Mouse (Mus musculus) stomach, postnatal 0 days (tissue): ENCODE measurements at regions not wholly inside any gene's neighbourhood (a gene's known extent, or its start where the extent isn't known, plus 50 kb on each side); places are given as distances from the start of the nearest gene placed in this dataset.

Experiments
- ATAC-seq: fragments of 200-750 bp; cut with Nextera tagmentation; 2 replicates; pipeline ENCODE4 v1.8.0; 2017; ENCODE audit not compliant: low FRiP score, low TSS enrichment
- DNase-seq: peaks from one replicate; pipeline ENCODE4 v3.0.0-alpha.2; 2016; ENCODE audit warnings: low spot score
- H3K27ac ChIP-seq: fragments of 300-500 bp; sonication (generic); replicated peaks from 2 replicates; pipeline ENCODE4 v1.5.1; 2014; ENCODE audit warnings: mild to moderate bottlenecking, control low read depth
- H3K27me3 ChIP-seq: fragments of 300-500 bp; sonication (generic); 2 replicates; pipeline ENCODE4 v1.6.1; 2014; ENCODE audit warnings: low read length; ENCODE audit not compliant: control insufficient read depth, insufficient read depth
- H3K36me3 ChIP-seq: fragments of 300-500 bp; sonication (generic); 2 replicates; pipeline ENCODE4 v1.6.1; 2014; ENCODE audit warnings: low read length, mixed read lengths; ENCODE audit not compliant: control insufficient read depth, insufficient read depth
- H3K4me1 ChIP-seq: fragments of 300-500 bp; sonication (generic); replicated peaks from 2 replicates; pipeline ENCODE4 v1.6.1; 2014; ENCODE audit warnings: antibody characterized with exemption; ENCODE audit not compliant: control insufficient read depth, insufficient read depth
- H3K4me2 ChIP-seq: fragments of 300-500 bp; sonication (generic); replicated peaks from 2 replicates; pipeline ENCODE4 v1.6.1; 2014; ENCODE audit warnings: low read depth, mild to moderate bottlenecking, control low read depth, moderate library complexity
- H3K4me3 ChIP-seq: fragments of 300-500 bp; sonication (generic); 2 replicates; pipeline ENCODE4 v1.5.1; 2014; ENCODE audit warnings: low read depth, low read length, control low read depth
- H3K9ac ChIP-seq: fragments of 300-500 bp; sonication (generic); 2 replicates; pipeline ENCODE4 v1.6.1; 2014; ENCODE audit warnings: mild to moderate bottlenecking, low read length, control low read depth, mixed read lengths
- H3K9me3 ChIP-seq: fragments of 300-500 bp; sonication (generic); 2 replicates; pipeline ENCODE4 v1.6.1; 2016; ENCODE audit warnings: low read length; ENCODE audit not compliant: control insufficient read depth
- CTCF ChIP-seq: IDR thresholded peaks from 2 replicates; pipeline ENCODE4 v1.5.1; 2016; ENCODE audit warnings: antibody characterized with exemption, low read depth, mild to moderate bottlenecking, moderate library complexity
- EP300 ChIP-seq: optimal IDR thresholded peaks from 2 replicates; pipeline ENCODE3; 2016; ENCODE audit warnings: antibody characterized with exemption
- WGBS: fragments of 180-500 bp; shearing (Covaris S2); extraction: QIAGEN DNeasy Blood & Tissue Kit; methylation state at CpG from one replicate; pipeline ENCODE4 v1.1.7; 2014; 5-methylcytosine and 5-hydroxymethylcytosine counted together

DNA sequence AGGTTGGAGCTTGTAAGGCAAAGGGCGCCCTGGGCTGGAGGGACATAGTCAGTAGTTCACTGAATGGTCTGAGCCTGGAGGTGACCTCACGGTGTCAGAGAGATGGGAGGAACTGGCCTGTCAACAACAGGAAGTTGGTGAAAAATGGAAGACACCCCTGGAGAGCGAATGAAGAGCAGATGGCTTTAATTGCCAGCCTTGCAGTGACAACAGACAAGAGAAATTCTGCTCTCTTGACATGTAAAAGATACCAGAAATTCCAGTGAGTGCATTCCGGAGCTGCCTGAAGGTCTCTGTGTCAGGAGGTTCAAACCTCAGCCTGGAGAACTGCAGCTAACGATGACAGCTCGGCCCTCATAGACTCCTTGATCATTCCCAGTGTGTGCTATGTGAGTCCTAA, 318.3 kb upstream of the Gm5148 start:
- no peaks in the 10 kb centered on the region for H3K9me3 ChIP-seq
- H3K4me2 ChIP-seq, result no peak overlapping the region
- ATAC-seq (no peak), DNase-seq (no peak)
- 72% methylated on average over 6 of the region's 6 CpGs for WGBS
- no peak overlapping the region for H3K4me3 ChIP-seq
- H3K36me3 ChIP-seq, result no peaks in the 10 kb centered on the region
- TF ChIP-seq CTCF (no peak), EP300 (no peak)
- no peak overlapping the region for H3K9ac ChIP-seq
- no peaks in the 10 kb centered on the region for H3K27me3 ChIP-seq
- H3K27ac ChIP-seq, result no peak overlapping the region
- H3K4me1 ChIP-seq, result no peaks in the 10 kb centered on the region

DNA sequence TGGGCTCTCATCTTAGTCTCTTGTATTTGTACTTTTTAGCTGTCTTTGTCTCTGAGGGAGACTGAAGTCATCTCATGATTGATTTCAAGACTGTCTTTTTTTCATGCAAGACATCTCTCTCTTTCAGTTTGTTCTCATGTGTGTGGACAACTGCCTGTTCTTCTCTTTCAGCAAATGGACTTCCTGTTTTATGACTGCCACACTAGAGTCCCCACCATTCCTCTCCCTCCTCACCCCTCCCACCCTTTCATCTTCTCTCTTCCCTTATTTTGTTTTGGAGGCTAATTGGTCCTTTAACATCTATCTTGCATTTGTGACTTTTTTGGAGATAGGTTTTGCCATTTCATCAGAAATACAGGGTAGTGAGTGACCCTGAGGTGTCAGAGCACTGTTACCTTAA, 311.8 kb upstream of the Gm5148 start:
- Histone ChIP-seq H3K9me3 (no peaks in the 10 kb centered on the region), H3K4me3 (no peak overlapping the region), H3K27ac (no peak overlapping the region), H3K4me1 (no peaks in the 10 kb centered on the region), H3K36me3 (no peaks in the 10 kb centered on the region), H3K27me3 (no peaks in the 10 kb centered on the region), H3K9ac (no peak overlapping the region), H3K4me2 (no peak overlapping the region)
- no peak for ATAC-seq
- no peak for DNase-seq
- TF ChIP-seq CTCF, result no peak
- no peak for TF ChIP-seq EP300

DNA sequence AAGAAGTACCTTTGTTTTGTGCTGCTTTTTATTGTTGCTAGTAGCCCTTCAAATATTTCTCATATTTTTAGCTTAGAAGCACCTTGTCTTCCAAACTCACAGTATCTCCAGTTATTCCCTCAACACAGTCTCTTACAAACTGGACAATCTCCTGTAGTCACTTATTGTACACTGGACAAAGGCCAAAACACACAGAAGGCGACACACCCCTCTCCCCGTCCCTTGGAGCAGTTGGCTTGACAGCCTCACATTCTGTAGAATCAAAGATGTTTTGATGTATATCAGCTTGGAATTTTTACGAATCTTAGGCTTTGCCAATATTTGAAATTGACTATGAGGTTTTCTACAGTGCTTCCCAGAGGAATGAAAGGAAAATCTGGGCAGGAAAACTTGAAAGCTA, 309.8 kb upstream of the Gm5148 start:
- no peak overlapping the region for H3K4me3 ChIP-seq
- no peaks in the 10 kb centered on the region for H3K4me1 ChIP-seq
- no peak for ATAC-seq
- no peaks in the 10 kb centered on the region for H3K9me3 ChIP-seq
- H3K9ac ChIP-seq, result no peak overlapping the region
- WGBS, result 20% methylated on average over 3 of the region's 3 CpGs
- no peak for TF ChIP-seq EP300
- TF ChIP-seq CTCF, result no peak
- DNase-seq, result no peak
- no peaks in the 10 kb centered on the region for H3K27me3 ChIP-seq
- no peaks in the 10 kb centered on the region for H3K36me3 ChIP-seq
- H3K4me2 ChIP-seq, result no peak overlapping the region
- no peak overlapping the region for H3K27ac ChIP-seq

DNA sequence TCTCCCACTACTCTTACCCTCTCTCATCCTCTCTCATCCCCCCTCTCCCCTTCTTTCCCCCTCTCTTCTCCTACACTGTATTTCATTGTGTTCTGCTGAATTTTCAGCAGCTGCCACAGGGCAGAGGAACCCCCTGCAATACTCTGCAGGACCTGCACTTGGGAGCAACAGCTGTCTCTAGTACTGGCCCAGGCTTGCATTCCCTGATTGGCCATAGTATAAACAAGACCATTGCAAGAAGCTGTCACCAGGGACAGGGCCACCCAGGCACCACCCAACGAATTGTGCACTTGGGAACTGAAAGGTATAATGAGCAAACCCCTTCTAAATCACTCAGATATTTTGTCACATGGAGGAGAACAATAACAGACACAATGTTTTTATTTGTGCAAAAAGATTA, 290.5 kb upstream of the Gm5148 start:
- TF ChIP-seq EP300, result no peak
- no peak for TF ChIP-seq CTCF
- no peaks in the 10 kb centered on the region for H3K9me3 ChIP-seq
- H3K9ac ChIP-seq, result no peak overlapping the region
- no peak for ATAC-seq
- no peak overlapping the region for H3K27ac ChIP-seq
- H3K4me1 ChIP-seq, result peaks cover 3% of the 10 kb centered on the region; the same call in 1 of the 2 replicates
- no peak overlapping the region for H3K4me2 ChIP-seq
- no peak overlapping the region for H3K4me3 ChIP-seq
- H3K27me3 ChIP-seq, result no peaks in the 10 kb centered on the region
- no peaks in the 10 kb centered on the region for H3K36me3 ChIP-seq
- no peak for DNase-seq
- WGBS, result 26% methylated on average over 1 of the region's 1 CpGs

DNA sequence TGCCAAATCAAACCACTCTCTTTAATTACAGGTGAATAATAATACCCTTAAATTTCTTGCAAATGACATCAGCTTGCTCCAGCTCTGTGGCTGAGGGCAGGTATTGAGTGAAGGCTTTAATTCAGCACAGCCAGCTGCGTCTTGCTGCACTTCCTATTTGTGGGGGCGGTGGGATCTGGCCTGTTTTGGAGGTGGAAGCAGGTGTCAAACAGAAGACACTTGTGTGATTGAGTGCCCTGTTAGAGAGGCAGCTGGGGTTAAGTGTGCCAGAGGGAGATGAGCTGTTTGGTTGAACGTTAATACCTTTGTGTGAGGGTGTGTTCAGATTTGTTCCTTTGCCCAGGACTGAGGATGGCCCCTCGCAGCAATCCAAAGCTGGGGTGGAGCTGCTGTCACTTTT, 284.9 kb upstream of the Gm5148 start:
- ATAC-seq (no peak), DNase-seq (no peak)
- H3K36me3 ChIP-seq, result no peaks in the 10 kb centered on the region
- H3K4me3 ChIP-seq, result no peak overlapping the region
- H3K27ac ChIP-seq, result no peak overlapping the region
- no peaks in the 10 kb centered on the region for H3K9me3 ChIP-seq
- H3K9ac ChIP-seq, result no peak overlapping the region
- H3K4me2 ChIP-seq, result no peak overlapping the region
- no peak for TF ChIP-seq EP300
- TF ChIP-seq CTCF, result no peak
- no peaks in the 10 kb centered on the region for H3K4me1 ChIP-seq
- WGBS, result 36% methylated on average over 4 of the region's 4 CpGs
- H3K27me3 ChIP-seq, result no peaks in the 10 kb centered on the region

DNA sequence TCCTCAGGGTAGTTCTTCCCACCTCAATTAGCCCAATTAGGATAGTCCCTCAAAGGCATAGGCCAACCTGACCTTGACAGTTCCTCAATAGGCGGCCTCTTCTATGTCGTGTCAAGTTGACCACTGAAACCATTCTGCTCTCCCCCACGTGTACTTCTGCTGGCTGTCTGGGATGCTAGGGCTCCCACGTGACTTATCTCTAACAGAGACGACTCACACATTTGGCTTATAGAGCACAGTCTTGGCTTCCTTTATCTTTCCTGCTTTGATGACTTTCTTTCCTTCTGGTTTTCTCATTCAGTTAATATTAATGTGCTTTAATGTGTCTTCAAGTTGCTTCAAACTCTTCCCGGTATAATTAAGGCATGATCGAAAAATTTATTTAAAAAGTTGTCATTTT, 284.0 kb upstream of the Gm5148 start:
- no peaks in the 10 kb centered on the region for H3K4me1 ChIP-seq
- H3K9ac ChIP-seq, result no peak overlapping the region
- TF ChIP-seq CTCF, result no peak
- no peak for TF ChIP-seq EP300
- H3K27me3 ChIP-seq, result no peaks in the 10 kb centered on the region
- H3K4me2 ChIP-seq, result no peak overlapping the region
- H3K27ac ChIP-seq, result no peak overlapping the region
- 65% methylated on average over 7 of the region's 7 CpGs for WGBS
- H3K36me3 ChIP-seq, result no peaks in the 10 kb centered on the region
- ATAC-seq (no peak), DNase-seq (no peak)
- H3K4me3 ChIP-seq, result no peak overlapping the region
- H3K9me3 ChIP-seq, result no peaks in the 10 kb centered on the region

DNA sequence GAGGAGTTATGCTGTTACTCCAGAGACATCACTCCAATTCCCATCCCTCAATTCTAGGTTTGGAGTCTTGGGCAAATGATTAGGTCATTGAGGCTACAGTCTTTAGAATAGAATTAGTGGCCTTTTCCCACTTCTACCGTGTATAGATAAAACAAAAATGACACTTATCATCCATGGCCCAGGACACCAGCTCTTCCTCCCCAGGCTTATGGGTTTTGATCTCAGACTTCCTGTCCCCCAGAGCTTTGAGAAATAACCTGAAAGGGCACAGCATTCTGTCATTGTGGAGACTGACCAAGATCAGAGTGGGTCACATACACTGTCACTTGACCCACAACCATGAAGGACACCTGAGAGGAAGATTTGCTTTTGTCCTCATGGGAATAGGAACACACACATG, 283.3 kb upstream of the Gm5148 start:
- TF ChIP-seq EP300 (no peak), CTCF (no peak)
- WGBS, result 71% methylated on average over 1 of the region's 1 CpGs
- Histone ChIP-seq H3K27me3 (no peaks in the 10 kb centered on the region), H3K9me3 (no peaks in the 10 kb centered on the region), H3K4me1 (no peaks in the 10 kb centered on the region), H3K27ac (no peak overlapping the region), H3K4me2 (no peak overlapping the region), H3K4me3 (no peak overlapping the region), H3K9ac (no peak overlapping the region), H3K36me3 (no peaks in the 10 kb centered on the region)
- no peak for DNase-seq
- no peak for ATAC-seq
